Mouse (Mus musculus) R1 (cell line): ENCODE measurements around the gene Commd2.

ENCODE experiments used
- DNase-seq: peaks from one replicate; pipeline ENCODE4 v3.0.0-alpha.2; 2018; ENCODE audit warnings: low read depth, low spot score

Commd2 gene

GRCm38 (mm10) chr3:57615652-57616051, 35.9 kb downstream of the Commd2 start:
- DNase-seq, result no peak

- DNase-seq, result no peak
Observed at GRCm38 (mm10) chr3:57612430-57612997, 39.0 kb downstream of the Commd2 start.

DNA sequence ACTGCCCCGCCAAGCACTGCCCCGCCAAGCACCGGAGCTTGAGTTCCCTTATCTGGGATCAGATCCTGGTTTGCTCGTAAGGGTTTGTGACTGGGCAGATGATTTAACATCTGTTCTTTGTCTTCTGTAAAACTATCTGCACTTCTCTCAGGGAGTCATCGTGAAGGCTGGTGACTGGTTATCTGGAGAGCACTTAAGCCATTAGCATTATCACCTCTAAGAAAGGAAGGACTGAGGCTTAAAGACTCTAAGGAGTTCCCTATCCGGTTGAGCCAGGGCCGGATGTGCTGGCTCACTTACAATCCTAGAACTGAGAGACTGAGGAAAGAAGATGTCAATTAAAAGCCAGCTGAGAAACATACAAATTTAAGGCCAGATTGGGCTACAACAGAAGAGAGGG, 39.7 kb downstream of the Commd2 start:
- peak; percentile 61 for DNase-seq

DNA sequence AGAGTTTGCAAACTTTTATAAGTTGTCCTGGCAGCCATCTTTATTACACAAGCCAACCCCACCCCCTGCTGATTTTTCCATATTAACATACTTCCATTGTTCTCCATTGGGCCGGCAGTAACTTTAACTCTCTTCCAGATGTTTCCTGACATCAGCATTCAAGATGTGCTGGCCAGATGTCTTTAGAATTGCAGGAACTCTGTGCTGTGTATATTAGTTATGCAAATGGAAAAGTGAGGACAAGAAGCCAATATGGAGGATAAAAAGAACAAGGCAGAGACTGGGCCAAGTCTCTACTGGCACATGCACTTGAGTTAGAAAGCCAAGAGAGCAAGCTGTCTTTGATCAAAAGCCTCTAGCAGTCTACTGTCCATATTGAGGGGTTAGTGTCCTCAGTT, 46.9 kb downstream of the Commd2 start:
- DNase-seq, result peak; percentile 83

DNA sequence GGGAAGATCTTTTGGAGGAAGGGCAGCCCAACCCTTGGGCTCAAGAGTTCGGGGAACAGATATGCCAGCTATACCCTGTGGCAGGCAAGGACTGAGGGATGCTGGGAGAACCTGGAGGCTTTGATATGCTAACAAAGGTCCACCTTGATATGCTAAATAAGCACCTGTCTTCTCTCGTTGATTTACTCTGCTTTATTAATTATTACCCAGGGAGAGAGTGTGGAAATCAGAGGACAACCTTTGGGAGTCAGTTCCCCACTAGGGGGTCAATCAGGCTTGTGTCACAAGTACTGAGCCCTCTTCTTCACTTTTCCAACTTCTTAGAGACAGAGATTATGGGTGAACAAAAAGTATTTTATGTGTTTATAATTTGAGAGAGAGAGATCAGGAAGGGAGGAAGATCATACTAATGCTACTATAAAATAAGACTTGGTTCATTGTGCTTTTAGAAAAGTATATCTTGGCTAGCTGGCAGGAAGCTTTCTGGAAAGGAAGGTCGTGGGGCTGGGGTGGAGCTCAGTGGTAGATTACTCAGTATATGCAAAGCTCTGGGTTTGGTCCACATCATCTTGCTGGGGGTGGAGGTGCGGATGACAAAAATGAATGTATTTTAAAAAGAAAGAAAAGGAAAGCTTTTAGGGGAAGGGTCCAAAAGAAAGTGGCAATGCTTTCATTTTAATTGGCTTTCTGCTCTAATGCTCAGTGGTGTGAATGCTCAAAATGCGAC, 47.5 kb downstream of the Commd2 start:
- DNase-seq, result peak; percentile 45

DNA sequence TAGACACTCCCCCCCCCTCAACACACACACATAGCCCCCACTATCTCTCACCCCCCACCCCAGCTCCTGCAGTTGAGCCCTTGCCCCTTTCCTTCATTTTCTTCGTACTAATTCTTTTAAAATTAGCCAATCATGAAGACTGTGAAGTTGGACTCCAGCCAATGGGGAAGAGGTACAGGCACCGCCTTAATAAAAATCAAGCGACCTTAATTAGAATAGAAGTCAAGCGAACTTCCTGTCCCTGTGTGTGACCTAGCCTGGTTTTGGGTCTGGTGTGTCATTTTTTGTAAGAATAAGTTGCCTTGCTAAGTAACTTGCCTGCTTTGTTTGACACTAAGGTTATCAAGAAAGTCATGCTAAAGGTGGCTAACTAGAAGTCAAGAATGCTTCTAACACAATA, 48.9 kb downstream of the Commd2 start:
- DNase-seq, result no peak

GRCm38 (mm10) chr3:57596566-57596965, 54.9 kb downstream of the Commd2 start:
- no peak for DNase-seq

GRCm38 (mm10) chr3:57595506-57595905, 56.0 kb downstream of the Commd2 start:
- DNase-seq, result no peak
